Mouse (Mus musculus) layer of hippocampus, postnatal 14 days (tissue): ENCODE data around the gene B4galnt3. TPM values are rescaled to one million over a fixed set of nuclear protein-coding genes. Genes with fewer than 3 reads are reported as not detected.
"Not testable (repeated sequence)": the region's sequence is repeated elsewhere in the genome, so short reads cannot be mapped to it uniquely, and the experiment has no call there.

Experiments used
- DNase-seq, 2 experiments: peaks; one replicate each; pipeline ENCODE4 v3.0.0; 2021 to 2022; ENCODE audit warnings: low spot score in 2 of 2, mixed read lengths in 1 of 2
- long read RNA-seq, 2 experiments: library from polyadenylated mRNA; stranded (forward); transcript quantifications; one replicate each; pipeline ENCODE4 v2.0.0; 2021
- total RNA-seq, 2 experiments: library from RNA; stranded (reverse); gene quantifications; 2 replicates each; pipeline ENCODE4 v1.2.3; 2021

The B4galnt3 gene
- total RNA-seq, result under 1 TPM; 0.81 to 0.88 TPM
- long read RNA-seq, experiment 1, result 0 reads
- long read RNA-seq, experiment 2, result 0 reads

DNA sequence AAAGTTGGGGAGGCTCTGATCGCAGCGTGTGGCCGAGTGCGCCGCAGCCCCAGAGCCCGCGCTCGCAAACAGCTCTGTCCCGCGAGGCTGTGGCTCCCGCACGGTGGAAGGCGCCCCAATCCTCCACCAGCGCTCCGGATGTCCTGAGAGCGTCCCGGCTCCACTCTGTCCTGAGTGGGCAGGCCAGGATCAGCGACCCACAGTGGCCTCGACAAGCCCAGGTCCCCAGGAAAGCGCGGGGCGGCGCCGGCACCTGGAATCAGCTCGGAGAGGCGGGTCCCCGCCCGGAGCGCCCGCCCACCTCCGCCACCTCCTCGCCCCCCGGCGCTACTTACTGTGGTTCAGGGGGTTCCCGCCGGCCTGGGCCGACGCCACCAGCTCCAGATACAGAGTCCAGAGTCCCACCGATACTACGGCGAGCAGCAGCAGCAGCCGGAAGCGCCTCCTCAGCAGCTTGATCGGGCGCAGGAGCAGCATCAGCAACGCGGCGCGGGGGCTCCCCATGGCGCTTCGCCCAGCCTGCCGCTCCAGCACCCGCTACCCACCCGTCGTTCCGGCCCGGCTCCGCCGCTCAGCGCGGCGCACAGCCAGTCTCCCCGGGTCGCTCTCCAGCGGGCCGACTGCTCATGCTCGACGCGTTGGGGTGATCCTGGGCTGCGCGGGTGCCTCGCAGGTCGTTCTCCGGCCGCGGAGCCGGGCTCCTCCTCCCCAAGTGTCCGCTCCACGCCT lies at the start of gene B4galnt3, which contains the start of gene D330020A13Rik:
TSS of gene B4galnt3 (minus strand) at position 504 of the 729 bp plus-strand sequence.
TSS of gene D330020A13Rik (plus strand) at position 309 of the 729 bp plus-strand sequence.
- peak; percentile 38 to 42 for DNase-seq

GRCm38 (mm10) chr6:120343992-120344391 lies 49.6 kb upstream of the B4galnt3 start:
- peak in 1 of 2 experiments; percentile 49 for DNase-seq

DNA sequence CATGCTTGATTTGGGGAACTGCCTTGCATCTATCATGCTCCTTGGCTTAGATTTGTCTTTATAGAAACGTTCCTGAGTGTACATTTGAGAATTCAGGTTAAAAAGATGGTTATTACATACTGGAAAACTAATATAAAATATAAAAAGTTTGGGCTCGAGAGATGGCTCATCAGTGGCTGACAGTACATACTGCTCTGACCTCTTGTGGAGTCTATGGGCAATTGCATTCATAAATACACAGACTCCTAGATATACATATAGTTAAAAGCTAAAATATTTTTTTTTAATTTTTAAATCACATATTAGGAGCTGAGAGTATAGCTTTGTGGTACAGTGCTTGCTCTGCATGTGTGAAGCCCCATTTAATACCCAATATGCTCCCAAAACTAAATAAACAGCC lies 38.0 kb upstream of the B4galnt3 start:
- no peak for DNase-seq

DNA sequence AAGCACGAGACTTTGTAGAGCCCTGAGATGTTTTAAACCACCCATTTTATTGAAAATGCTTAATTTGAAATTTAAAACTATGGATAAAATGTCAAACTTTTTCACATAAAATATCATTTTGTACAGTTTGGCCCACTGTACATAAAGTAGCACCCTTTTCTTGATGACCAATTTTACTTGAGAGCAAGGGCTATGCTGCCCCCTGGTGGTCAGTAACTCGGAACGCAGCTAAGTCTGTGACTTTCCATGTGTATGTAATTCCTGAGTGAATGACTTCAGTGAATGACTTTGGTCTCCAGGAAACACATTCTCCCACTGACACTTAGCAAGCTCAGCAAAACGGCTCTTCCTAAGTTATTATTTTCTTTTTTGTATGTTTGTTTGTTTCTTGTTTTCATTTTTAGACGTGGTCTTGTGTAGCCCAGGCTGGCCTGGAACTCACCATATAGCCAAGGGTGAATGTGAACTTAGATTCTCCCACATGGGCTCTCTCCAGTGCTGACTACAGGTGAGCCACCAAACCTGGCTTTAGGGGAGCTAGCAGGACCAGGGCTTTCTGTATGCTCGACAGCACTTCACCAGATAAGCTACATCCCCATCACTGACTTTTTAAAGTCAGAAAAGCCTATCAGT lies 30.1 kb upstream of the B4galnt3 start:
- peak; percentile 37 to 80 for DNase-seq

GRCm38 (mm10) chr6:120320369-120320768 lies 26.0 kb upstream of the B4galnt3 start:
- no peak for DNase-seq

GRCm38 (mm10) chr6:120319129-120319528 lies 24.8 kb upstream of the B4galnt3 start:
- no peak for DNase-seq

DNA sequence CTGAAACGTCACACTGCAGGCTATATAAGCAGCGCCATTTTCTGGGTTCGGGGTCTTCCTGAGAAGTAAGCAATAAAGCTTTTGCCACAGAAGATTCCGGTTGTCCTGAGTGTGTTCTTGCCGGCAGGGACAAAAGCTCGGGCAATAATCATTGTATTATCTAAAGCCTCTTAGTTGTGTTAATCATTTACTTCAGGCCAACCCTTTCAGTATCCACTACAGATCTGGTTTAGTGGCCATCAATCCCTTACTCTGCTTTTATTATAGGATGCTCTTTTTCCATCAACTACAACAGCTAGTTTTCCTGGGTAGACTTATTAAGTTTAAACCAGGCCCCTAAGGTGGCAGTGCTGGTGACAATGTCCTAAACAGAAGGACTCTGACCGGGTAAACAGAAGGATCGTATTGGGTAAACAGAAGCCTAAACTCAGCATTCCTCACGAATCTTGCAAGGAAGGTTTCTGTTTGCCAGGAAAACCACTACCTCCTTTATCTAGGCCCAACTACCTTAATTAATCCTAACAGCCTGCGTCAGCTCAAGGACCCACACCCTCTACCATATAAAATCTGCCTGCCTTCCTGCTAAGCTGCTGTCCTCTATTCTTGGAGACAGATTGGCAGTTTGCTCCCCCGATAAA lies 24.1 kb upstream of the B4galnt3 start:
- DNase-seq, result no peak

- DNase-seq, result no peak
Observed at GRCm38 (mm10) chr6:120312443-120312842, 18.1 kb upstream of the B4galnt3 start.

DNA sequence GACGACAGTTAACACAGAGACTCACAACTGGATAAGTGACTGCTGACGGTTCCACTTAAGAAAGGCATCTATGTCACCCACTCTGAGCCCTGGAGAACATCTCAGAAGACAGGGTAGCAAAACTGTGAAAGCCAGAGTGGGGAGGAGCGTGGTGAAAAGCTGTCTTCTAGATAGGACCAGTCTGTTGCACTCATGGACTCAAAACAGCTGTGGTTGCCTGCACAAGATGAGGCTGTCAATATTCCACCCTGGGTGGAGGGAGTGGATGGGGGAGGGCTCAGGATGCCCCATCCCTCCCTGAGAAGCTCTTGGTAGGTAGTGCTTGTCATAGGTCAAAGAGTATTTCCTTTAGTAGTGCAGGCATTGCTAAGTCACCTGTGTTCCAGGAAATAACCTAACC lies 15.4 kb upstream of the B4galnt3 start:
- no peak for DNase-seq

GRCm38 (mm10) chr6:120309338-120309737 lies 15.0 kb upstream of the B4galnt3 start:
- no peak for DNase-seq

DNA sequence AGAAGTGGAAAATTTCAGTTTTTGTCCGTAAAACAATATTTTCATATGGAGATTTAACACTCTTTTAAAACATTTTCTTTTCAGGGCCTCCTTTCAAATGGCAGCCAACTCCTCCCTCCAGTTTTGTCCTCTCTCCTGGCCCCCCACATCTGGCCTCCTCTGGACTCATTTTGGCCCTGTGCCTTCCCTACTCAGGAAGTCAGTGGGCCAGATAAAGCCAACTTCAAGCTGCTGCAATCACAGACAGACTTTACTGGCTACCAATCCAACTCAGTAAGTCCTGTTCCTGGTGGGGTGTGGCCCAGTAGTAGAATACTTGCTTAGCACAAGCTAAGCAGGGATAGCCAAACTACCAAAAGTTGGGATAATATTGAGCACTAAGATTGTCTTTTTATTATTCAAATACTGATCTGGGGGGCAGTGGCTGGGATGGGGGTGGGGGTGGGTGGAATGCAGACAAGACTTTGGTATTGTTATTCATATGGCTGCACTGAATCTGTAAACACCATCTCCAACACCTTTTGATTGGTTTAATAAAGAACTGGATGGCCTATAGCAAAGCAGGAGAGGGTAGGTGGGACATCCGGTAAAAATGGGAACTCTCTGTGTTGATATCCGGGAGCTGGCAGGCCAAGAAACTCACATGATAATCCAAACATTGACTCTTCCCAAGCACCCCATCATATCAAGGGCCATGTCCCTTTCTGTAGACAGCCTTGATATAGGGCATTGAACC lies 12.7 kb upstream of the B4galnt3 start:
- DNase-seq, result no peak

DNA sequence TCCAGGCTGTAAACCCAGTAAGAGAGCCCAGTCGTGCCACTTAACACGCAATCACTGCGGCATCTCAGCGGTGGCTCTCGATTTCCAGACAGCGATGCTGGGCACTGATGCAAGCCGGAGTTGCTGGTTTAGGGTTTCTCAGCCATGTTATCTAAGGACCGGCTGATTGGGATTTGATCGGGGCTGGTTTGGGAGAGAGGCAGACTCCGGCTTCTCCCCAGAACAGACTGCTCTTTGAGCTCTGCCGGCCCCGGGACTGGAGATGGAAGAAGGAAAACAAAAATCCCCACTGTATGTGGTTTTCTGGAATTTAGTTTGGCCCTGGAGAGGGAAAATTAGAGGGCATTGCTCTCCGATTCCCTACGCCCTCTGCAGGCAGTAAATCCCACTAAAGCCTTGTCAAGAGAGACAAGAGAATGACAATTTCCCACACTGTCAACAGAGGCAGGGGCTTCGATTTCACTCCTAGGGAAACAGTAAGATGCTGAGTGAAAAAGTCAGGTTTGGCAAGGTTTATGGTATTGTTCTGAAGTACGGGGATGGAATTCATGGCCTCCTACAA lies 8.5 kb upstream of the B4galnt3 start:
- DNase-seq, result peak in 1 of 2 experiments; percentile 26

DNA sequence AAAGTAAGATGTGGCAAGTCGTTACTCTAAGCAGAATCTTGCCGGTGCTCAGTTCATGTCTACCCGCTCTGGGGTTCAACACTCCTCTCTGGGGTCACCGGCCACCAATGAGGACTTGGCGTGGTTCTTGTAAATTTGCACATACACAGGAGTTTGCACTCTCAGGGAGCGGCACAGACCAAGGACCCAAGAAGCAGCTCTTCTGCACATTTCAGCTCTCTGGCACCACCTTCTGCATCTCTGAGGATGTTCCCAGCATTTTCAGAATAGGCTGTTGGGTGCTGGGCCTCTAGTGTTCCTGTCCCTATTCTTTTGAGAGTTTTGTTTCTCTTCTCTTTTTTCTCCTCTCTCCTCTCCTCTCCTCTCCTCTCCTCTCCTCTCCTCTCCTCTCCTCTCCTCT lies 6.8 kb upstream of the B4galnt3 start:
- peak; percentile 9 to 57 for DNase-seq

GRCm38 (mm10) chr6:120296589-120296988 lies 2.2 kb upstream of the B4galnt3 start:
- not testable (repeated sequence) for DNase-seq

GRCm38 (mm10) chr6:120294785-120295133 lies 400 bp upstream of the B4galnt3 start:
- DNase-seq, result peak in 1 of 2 experiments; percentile 10

DNA sequence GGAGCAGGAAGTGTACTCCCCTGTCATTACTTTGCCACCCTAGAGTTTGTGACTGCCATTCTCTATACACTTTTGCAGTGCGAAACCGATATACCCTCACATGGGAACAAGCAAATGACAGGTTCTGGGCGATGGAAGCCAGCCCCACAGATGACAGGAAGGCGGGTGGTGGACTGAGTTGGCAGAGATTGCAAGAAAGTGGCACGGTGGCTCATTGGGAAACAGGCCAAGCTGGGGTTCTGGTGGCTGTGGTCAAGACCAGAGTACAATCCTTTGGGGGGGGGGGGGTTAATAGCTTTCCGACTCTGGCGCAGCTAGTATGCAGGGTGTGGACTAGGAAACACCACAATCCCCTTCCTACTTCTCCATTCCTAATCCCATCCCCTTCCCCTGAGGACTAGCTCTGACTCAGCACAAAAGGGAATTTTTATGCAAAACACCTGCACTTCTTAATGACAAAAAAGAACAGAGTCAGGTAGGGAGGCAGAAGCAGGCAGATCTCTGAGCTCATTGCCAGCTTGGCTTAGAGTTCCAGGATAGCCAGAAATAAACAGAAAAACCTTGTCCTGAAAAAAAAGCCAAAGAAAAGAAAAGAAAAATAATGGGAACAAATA lies 2.9 kb downstream of the B4galnt3 start:
- no peak for DNase-seq

DNA sequence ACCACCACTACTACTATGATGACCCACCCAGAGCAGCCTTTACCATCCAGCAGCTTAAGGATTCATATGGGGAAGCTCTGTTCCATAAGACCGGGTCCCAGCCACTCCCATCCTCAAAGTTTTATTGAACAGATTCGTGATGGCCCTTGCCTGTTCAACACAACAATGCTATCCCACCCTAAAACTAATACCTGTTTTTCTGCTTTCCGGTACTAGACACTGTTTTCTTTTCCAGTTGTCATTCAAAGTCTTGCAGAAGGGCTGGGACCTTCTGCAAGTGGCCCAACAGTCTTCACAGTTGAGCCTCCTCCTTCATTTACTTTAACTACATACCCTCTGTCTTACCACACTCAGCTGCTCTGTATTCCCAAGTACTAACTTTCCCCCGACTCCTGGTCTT lies 4.9 kb downstream of the B4galnt3 start:
- DNase-seq, result no peak

- no peak for DNase-seq
Observed at GRCm38 (mm10) chr6:120288541-120288940, 5.8 kb downstream of the B4galnt3 start.

DNA sequence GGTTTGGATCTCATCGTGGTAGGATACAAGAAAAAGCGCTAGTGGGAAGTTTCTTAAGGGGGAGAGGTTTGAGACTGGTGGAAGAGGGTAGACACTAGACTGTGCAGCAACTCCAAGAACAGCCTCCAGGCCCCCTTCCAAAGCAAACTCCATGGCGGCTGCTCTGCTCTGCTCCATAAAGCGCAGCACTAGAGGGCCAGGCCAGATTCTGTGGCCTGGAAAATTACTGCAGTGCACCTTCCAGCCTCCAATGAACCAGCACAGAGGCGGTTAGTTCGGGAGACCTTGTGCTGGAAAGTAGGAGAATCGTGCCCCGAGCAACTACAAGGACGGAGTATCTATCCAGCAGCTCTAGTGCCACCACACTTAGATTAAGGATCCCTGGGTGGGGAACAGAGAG lies 7.1 kb downstream of the B4galnt3 start:
- DNase-seq, result no peak

DNA sequence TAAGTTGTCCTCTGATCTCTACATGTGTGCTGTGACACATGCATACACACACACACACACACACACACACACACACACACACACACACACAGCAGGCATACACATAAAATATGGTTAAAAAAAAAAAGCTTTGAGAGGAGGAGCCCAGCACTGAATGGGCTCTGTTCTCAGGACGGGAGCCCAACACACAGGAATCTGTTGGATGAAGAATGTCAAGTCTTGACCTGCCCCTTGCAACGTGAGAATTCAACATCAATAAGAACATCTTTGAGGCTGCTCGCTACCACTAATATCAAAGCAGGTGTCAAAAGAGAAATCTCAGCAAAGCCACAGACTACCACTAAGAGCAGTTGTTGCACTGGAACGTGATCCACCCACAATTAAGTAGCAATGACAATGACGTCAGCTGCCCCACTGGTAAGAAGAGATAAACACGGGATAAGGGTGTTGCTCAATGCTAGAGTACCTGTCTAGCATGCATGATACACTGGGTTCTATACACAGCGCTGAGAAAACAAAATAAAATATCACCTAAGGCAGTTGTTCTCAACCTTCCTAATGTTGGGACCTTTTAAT lies 17.4 kb downstream of the B4galnt3 start:
- DNase-seq, result no peak
